Mouse (Mus musculus): ENCODE results near the gene Kirrel3.

Gene Kirrel3

GRCm38 (mm10) chr9:34754523-34755097, 268.9 kb downstream of the Kirrel3 start:
- no peak for DNase-seq

DNA sequence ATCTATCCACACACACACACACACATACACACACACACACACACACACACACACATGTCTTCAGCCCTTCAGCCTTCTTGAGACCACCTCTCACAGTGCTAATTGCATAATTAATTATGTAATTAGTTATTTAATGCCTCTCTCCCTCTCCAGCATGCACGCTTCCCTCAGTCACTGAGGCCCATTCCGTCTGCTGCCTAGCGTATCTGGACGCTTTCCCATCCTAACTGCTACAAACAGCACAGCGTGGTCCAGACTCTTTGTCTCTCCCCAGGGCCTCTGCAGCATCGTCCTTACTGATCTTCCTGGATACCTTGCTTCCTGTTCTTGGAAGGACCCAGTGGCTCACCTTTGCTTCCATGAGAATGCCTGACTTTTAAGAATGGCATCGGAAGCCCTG, 270.4 kb downstream of the Kirrel3 start:
- DNase-seq: no peak

DNA sequence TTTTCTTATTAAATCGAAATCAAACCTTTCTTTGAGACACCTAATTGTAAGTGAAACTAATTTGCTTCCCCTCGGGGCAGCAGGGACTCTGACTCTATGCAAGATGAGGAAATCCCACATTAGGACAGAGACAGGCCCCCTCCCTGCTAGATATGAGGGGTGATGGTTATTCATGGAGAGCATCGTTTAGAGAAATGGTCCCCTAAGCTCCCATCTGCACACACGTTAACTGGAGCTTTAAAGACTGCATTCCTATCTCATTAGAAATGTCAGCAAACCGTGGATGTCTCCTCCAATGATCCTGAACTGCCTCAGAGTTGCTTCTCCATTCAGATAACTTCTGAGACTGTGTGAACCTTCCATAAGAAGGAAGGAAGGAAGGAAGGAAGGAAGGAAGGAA, 273.2 kb downstream of the Kirrel3 start:
- DNase-seq: no peak

DNA sequence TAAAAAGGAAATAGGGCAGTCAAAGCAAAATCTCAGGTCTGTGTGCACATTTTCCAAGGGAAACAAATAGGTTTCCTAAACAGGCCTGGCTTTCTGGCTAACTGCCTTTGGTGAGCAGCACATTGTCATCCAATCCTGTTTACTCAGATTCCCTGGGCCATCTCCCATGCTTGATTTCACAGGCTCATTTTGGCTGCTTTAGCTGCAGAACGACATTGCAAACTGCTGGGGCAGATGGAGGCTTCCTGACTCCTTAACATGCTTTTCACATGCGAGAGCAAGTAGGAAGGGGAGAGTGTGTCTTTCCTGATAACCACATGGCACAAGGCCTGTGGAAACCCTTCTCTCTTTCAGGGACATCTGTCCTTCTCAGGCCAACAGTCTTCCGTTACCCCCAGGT, 274.8 kb downstream of the Kirrel3 start:
- no peak for DNase-seq

- no peak for DNase-seq
Measured at GRCm38 (mm10) chr9:34766792-34767623, 281.3 kb downstream of the Kirrel3 start.

DNA sequence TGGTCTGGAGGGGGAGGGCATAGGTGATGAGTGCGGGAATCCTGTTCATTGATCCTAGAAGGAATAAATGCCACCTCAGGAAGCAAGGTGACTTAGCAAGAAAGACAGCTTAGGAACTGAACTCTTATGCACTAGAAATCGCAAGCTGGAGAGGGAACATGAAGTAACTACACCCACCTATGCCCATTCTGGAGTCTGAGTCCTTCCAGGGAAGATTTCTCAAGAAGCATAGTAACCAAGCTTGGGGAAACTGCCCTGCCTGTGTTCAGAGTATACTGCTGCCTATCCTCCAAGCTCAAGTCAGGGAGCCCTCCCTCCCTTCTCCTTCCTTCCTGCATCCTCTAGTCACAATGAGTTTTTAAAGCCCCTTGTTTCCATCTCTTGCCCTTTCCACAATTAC, 283.3 kb downstream of the Kirrel3 start:
- no peak for DNase-seq

DNA sequence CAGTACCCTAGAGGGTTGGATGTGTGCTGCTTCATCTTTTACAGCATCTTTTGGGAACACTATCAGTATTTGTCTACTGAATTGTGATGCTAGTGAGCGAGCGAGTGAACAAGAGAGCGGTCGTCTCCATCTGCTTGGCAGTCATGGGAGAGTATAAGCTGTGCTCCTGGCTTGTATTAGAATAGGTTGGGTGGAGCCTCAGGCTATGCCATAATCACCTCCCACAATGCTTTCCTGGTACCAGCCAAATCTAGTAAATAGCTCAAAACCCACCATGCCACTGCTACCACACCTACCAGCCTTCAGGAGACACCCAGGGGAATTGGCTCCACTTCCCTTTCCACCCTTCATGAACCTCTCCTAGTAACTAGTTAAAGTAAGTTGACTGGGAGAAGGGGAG, 285.3 kb downstream of the Kirrel3 start:
- DNase-seq: no peak

- DNase-seq: no peak
Measured at GRCm38 (mm10) chr9:34771401-34771800, 285.7 kb downstream of the Kirrel3 start.

DNA sequence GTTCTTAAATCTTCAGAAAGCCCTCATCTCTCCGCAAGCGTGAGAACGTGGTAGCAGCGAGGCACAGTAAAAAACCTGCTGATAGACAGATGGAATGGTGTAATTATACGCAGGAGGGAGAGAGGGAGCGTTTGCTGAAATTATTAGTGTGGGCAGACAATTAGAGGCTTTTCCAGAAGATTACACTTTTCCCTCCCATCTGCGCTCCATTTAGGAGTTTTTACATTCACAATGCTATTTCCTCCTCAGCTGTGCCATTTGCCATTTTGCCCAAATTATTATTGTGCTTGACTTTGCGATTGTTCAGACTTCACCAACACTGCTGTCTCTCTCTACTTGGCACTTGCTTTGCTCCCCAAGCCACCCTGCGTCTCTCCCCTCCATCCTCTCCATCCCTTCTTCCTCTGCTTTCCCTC, 286.3 kb downstream of the Kirrel3 start:
- no peak for DNase-seq

- no peak for DNase-seq
Measured at GRCm38 (mm10) chr9:34781356-34781755, 295.7 kb downstream of the Kirrel3 start.

DNA sequence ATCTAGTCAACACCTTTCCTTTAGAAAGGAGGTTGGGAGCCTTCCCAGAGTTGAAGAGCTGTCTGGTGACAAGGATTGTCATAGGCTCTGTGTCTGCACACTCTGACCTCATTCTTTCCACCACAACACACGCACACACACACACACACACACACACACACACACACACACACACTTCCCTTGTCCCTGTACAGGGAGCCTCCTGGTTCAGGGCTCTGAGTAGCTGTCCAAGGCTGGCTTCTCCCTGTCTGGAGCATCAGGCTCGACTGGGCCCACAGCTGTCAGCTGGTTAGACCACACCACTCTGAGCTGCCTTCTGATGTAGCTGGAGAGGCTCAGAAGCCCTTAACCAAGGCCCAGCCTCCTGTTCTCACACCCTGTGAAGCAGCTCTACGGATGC, 302.2 kb downstream of the Kirrel3 start:
- no peak for DNase-seq

DNA sequence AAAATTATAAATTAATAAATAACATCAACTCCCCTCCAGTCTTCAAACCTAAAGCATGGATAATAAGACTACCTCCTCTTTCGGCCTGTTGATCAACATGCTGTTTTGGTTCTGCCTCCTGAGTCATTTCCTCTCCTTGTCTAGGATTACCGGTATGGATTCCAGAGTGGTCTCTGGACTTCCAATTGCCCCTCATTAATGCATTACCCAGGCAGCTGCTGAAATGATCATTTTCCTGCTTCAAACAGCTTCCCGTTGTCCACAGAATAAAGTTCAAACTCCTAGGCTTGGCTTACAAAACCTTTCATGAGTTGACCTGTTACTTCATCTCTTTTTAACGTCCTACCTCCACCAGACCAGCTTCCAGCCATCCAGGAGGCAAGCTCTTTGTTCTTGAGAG, 309.5 kb downstream of the Kirrel3 start:
- DNase-seq: no peak

GRCm38 (mm10) chr9:34797688-34798339, 312.1 kb downstream of the Kirrel3 start:
- no peak for DNase-seq

DNA sequence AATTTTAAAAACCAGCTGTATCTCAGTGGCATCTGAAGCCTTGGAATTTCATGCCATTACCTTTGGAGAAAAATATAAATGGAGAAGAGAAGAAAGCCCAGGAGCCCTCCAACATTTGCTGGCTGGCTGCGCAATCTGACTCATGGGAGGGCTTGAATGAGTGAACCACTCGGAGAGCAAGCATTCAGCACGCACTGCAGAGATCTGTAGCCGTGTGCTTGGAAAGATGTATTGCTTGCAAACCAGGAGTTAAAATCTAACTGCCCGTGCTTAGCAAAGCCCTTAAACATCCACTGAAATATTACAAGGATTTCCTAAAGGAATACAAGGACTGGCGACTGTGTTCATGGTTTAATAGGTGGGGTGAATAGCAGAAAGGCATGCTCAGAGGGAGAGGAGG, 316.0 kb downstream of the Kirrel3 start:
- no peak for DNase-seq

- DNase-seq: no peak
Measured at GRCm38 (mm10) chr9:34806854-34807253, 321.2 kb downstream of the Kirrel3 start.

DNA sequence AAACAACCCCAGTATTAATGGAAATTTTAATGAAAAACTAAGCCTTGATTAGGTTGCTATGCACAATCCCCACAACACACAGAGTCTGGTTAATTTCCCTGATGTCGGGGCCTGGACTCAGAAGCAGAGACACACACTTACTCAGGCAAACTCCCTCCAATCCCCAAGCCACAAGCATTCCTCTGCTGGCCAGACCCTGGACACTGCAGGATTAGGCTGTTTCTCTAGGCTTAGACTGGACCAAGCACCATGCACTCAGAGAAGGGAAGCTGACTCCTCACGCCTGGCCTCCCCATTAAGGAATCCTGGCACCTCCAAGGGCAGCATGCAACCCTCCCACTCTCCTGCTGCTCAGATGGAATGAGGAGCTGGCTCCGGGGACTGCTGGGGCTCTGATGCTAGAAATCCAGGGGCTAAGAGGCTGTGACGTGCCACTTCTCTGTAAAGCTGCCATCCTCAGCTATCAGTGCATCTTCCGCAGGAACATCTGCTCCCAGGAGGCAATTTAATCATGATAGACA, 324.4 kb downstream of the Kirrel3 start:
- no peak for DNase-seq

GRCm38 (mm10) chr9:34818325-34818976, 332.8 kb downstream of the Kirrel3 start:
- no peak for DNase-seq

DNA sequence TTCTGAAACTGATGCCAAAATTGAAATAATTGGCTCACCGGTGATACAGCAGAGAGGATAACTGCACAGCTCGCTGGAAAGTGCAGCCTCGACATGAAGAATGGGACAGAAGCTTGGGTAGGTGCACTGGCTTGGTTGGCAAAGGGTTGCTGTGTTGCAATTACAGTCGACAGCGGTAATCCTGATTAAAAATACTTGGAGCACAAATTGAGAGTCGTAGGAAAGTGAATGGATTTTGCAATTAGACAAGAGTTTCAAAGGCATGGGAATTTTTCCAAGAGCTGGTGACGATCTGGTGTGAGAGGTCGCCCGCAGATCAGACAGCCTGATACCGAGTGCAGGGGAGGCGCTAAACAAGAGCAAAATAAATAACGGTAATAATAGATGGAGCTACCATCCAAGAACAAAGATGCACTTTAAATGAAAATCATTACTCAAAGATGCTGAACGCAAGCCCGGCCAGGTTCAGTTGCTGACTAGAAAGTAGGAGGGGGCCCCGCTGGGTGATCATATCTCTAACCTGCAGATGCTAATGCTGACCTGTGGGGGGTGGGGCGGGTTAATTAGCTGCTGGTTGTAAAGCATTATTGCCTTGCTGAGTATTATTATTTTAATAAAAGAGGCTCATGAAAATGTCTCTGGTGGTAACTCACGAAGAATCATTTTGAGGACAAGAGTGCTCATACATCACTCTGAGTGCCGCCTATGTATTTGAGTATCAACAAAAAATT, 338.8 kb downstream of the Kirrel3 start:
- DNase-seq: no peak

DNA sequence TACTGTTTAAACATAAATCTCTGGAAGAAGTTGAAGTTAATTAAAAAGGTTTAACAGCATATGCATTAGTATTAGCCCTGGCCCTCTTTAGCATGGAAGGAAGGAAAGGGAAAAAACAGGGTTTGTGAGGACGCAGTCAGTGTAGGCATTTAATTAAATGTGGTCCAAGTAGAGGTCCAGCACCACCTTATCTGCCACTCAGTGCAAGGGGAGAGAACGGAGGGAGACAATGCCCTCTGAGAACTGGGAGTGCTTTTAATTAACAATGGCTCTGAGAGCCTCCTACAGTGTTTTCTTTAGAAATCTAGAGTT, 339.4 kb downstream of the Kirrel3 start:
- no peak for DNase-seq

DNA sequence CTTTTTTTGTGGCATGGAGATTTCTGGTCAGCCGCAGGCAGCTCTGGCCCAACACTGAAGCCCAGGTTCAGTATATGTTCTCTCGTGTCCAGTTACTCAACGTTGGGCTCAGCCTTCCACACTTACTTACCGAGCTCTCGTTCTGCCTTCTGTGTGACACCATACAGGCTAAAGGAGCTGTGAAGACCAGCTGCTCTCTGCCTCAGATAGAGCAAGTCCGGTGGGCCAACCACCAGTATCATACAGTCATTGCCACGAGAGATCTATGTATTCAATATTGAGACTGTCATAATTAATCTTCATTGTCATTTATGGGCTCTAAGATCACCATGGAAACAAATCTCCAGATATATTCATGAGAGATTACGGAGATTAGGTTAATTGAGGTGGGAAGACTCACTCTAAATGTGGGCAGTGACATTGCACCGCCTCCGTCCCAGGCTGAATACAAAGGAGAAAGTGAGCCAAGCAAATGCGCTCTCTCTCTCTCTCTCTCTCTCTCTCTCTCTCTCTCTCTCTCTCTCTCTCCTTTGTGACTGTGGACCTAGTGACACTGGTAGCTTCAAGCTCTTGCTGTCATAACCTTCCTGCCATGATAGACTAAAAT, 339.8 kb downstream of the Kirrel3 start:
- DNase-seq: no peak

- DNase-seq: no peak
Measured at GRCm38 (mm10) chr9:34830696-34831095, 345.0 kb downstream of the Kirrel3 start.

GRCm38 (mm10) chr9:34836801-34837200, 351.1 kb downstream of the Kirrel3 start:
- DNase-seq: no peak
